Mouse (Mus musculus) liver, adult (tissue): ENCODE data around the gene Scaf1.
A peak's percentile ranks its signal among the peaks of the same experiment; 100 is the strongest.

Experiments used
- GATA4 ChIP-seq: IDR thresholded peaks from 2 replicates; pipeline ENCODE4 v1.6.1; 2014; ENCODE audit warnings: mild to moderate bottlenecking, low read length; ENCODE audit not compliant: insufficient replicate concordance

Gene Scaf1

GRCm38 (mm10) chr7:45027761-45028160 lies 11.6 kb upstream of the Scaf1 start:
- no peak for TF ChIP-seq GATA4

GRCm38 (mm10) chr7:45026256-45026655 lies 10.1 kb upstream of the Scaf1 start:
- no peak for TF ChIP-seq GATA4

- TF ChIP-seq GATA4, result no peak
Observed at GRCm38 (mm10) chr7:45025601-45026220, 9.5 kb upstream of the Scaf1 start.

GRCm38 (mm10) chr7:45024281-45025248 lies 8.4 kb upstream of the Scaf1 start:
- no peak for TF ChIP-seq GATA4

- no peak for TF ChIP-seq GATA4
Observed at GRCm38 (mm10) chr7:45020225-45020624, 4.1 kb upstream of the Scaf1 start.

- no peak; the same call in 1 of the 2 replicates for TF ChIP-seq GATA4
Observed at GRCm38 (mm10) chr7:45019031-45019571, 2.9 kb upstream of the Scaf1 start.

GRCm38 (mm10) chr7:45017242-45018061 lies 1.3 kb upstream of the Scaf1 start, which contains the start of gene Rras:
Gene Rras, plus strand, starts transcription at chr7:45017961.
- TF ChIP-seq GATA4, result peak; percentile 59; the same call in 1 of the 2 replicates

GRCm38 (mm10) chr7:45016761-45017160 lies 598 bp upstream of the Scaf1 start:
- TF ChIP-seq GATA4, result no peak

GRCm38 (mm10) chr7:45015344-45015956 lies 713 bp downstream of the Scaf1 start:
- no peak for TF ChIP-seq GATA4

GRCm38 (mm10) chr7:45014096-45014451 lies 2.1 kb downstream of the Scaf1 start:
- TF ChIP-seq GATA4, result no peak

GRCm38 (mm10) chr7:45013366-45014095 lies 2.6 kb downstream of the Scaf1 start:
- no peak for TF ChIP-seq GATA4

GRCm38 (mm10) chr7:45012824-45013223 lies 3.3 kb downstream of the Scaf1 start:
- no peak for TF ChIP-seq GATA4

- no peak for TF ChIP-seq GATA4
Observed at GRCm38 (mm10) chr7:45012011-45012410, 4.2 kb downstream of the Scaf1 start.

GRCm38 (mm10) chr7:45008411-45008810 lies 7.8 kb downstream of the Scaf1 start:
- no peak for TF ChIP-seq GATA4
